ENCODE assay signal across 10 mouse cellular contexts in the genomic region with DNA sequence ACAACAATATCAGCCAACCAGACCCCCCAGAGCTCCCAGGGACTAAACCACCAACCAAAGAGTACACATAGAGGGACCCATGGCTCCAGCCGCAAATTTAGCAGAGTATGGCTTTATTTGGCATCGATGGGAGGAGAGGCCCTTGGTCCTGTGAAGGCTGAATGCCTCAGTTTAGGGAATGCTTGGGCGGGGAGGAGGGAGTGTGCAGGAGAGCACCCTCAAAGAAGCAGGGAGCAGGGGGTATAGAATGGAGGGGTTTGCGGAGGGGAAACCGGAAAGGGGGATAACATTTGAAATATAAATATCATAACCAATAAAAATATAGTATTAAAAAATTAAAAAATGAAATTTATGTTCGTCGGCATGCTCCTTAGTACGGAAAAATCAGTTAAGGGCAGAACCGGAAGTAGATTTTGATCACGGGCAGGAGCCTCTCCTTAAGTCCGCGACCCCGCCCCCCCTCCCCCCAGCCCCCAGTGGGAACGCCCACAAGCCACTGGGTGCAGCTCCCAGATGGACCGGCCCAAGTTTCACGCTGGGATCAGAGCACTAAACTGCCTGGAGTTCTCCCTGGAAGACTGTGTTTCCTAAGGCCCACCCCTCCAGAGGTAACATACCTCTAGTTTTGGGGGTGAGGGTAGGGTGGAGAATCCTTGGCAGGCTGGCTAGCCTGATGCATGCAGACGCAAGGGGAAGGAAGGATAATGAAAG. TPM values are rescaled to one million over a fixed set of nuclear protein-coding genes. Genes with fewer than 3 reads are reported as not detected.
DNase-seq lines count a peak whose midpoint lies in the region; ATAC-seq and TF ChIP-seq lines count a peak whose summit lies in the region.
"Had no signal": no experiment of that assay in that cellular context is flagged by ENCODE, and none has a peak within 500 bp of the region (broad histone marks: within the 10 kb centered on the region; RNA-seq: fewer than 3 reads in every experiment).

No protein-coding gene starts in this region.

- WGBS in lung, embryonic 14.5 days, result 3% methylated on average over 17 of the region's 17 CpGs
- WGBS in hindbrain, embryonic 10.5 days, result 13% methylated on average over 17 of the region's 17 CpGs
- WGBS in liver, embryonic 15.5 days (ENCODE audit: insufficient replicate concordance), result 10% methylated on average over 17 of the region's 17 CpGs
- WGBS in stomach, embryonic 15.5 days, result 7% methylated on average over 16 of the region's 17 CpGs

- H3K4me2 ChIP-seq in lung, embryonic 14.5 days, result peak overlapping the region; percentile 63
- peak overlapping the region; percentile 37 for H3K4me2 ChIP-seq in liver, embryonic 15.5 days
- H3K4me2 ChIP-seq in stomach, embryonic 15.5 days, result peak overlapping the region; percentile 59

- H3K36me3 ChIP-seq in lung, embryonic 14.5 days (ENCODE audit: insufficient read depth), result no peaks in the 10 kb centered on the region
- no peaks in the 10 kb centered on the region for H3K36me3 ChIP-seq in hindbrain, embryonic 10.5 days
- no peaks in the 10 kb centered on the region for H3K36me3 ChIP-seq in liver, embryonic 15.5 days (replicated peaks)
- no peaks in the 10 kb centered on the region for H3K36me3 ChIP-seq in stomach, embryonic 15.5 days

- DNase-seq in lung, embryonic 14.5 days, result peak; percentile 62
- no peak for DNase-seq in lung, postnatal 4 days
- peak; percentile 17 for DNase-seq in hindbrain, embryonic 10.5 days (ENCODE audit: low spot score)
- DNase-seq in left cerebral cortex, adult 2 months (ENCODE audit: extremely low spot score in 1 of 2, low spot score in 2 of 2), result no peak
- DNase-seq in right cerebral cortex, adult 2 months (ENCODE audit: low spot score in 2 of 2), result no peak

- no peak for TF ChIP-seq CTCF in lung, embryonic 14.5 days (IDR thresholded peaks at IDR 0.05; ENCODE audit: low read depth)
- TF ChIP-seq CTCF in left cerebral cortex, adult 2 months (IDR thresholded peaks at IDR 0.05), result no peak

- no peaks in the 10 kb centered on the region for H3K9me3 ChIP-seq in lung, embryonic 14.5 days (ENCODE audit: low read depth, low read length)
- H3K9me3 ChIP-seq in hindbrain, embryonic 10.5 days, result no peaks in the 10 kb centered on the region
- no peaks in the 10 kb centered on the region for H3K9me3 ChIP-seq in liver, embryonic 15.5 days (replicated peaks)
- H3K9me3 ChIP-seq in stomach, embryonic 15.5 days, result no peaks in the 10 kb centered on the region

- intact Hi-C loops in left cerebral cortex, adult 2 months (cut with DNase I), result no loop called here

- peak overlapping the region; percentile 35 for H3K4me3 ChIP-seq in lung, embryonic 14.5 days (ENCODE audit: low read depth, low read length)
- peak overlapping the region; percentile 44 for H3K4me3 ChIP-seq in hindbrain, embryonic 10.5 days
- H3K4me3 ChIP-seq in liver, embryonic 15.5 days (replicated peaks), result no peak overlapping the region
- peak overlapping the region; percentile 30 for H3K4me3 ChIP-seq in stomach, embryonic 15.5 days (replicated peaks)
- H3K4me3 ChIP-seq in left cerebral cortex, adult 2 months, result no peak overlapping the region
- H3K4me3 ChIP-seq: erythroblast, embryonic 14.5 days had no signal

- no peak overlapping the region for H3K27ac ChIP-seq in lung, embryonic 14.5 days (ENCODE audit: low read depth)
- H3K27ac ChIP-seq in hindbrain, embryonic 10.5 days, result peak overlapping the region; percentile 70; the same call in 1 of the 2 replicates
- H3K27ac ChIP-seq in liver, embryonic 15.5 days (replicated peaks), result no peak overlapping the region
- H3K27ac ChIP-seq in stomach, embryonic 15.5 days, result no peak overlapping the region
- no peak overlapping the region for H3K27ac ChIP-seq in left cerebral cortex, adult 2 months

- peak overlapping the region; percentile 32 for H3K9ac ChIP-seq in lung, embryonic 14.5 days
- H3K9ac ChIP-seq in liver, embryonic 15.5 days, result no peak overlapping the region
- no peak overlapping the region for H3K9ac ChIP-seq in stomach, embryonic 15.5 days

- ATAC-seq in lung, embryonic 14.5 days (ENCODE audit: insufficient read depth), result peak; percentile 82
- ATAC-seq in liver, embryonic 15.5 days (ENCODE audit: insufficient read depth), result no peak
- no peak for ATAC-seq in stomach, embryonic 15.5 days (ENCODE audit: insufficient read depth, low FRiP score, low read depth)
- ATAC-seq in inflammation-experienced regulatory T-cells, adult 6 months, result no peak
- ATAC-seq: Patski had no signal

- H3K27me3 ChIP-seq in lung, embryonic 14.5 days (ENCODE audit: insufficient read depth, low read length), result no peaks in the 10 kb centered on the region
- H3K27me3 ChIP-seq in hindbrain, embryonic 10.5 days (ENCODE audit: insufficient read depth, poor library complexity, severe bottlenecking), result peaks cover 5% of the 10 kb centered on the region; the same call in 1 of the 2 replicates
- H3K27me3 ChIP-seq in liver, embryonic 15.5 days, result 0 out of 2 replicates have a peak, but pooled peaks cover 4% of the 10 kb centered on the region
- no peaks in the 10 kb centered on the region for H3K27me3 ChIP-seq in stomach, embryonic 15.5 days (replicated peaks)
- H3K27me3 ChIP-seq: Patski had no signal

- no peaks in the 10 kb centered on the region for H3K4me1 ChIP-seq in lung, embryonic 14.5 days (ENCODE audit: insufficient read depth)
- peaks cover 5% of the 10 kb centered on the region for H3K4me1 ChIP-seq in hindbrain, embryonic 10.5 days (replicated peaks)
- no peaks in the 10 kb centered on the region for H3K4me1 ChIP-seq in liver, embryonic 15.5 days (replicated peaks)
- H3K4me1 ChIP-seq in stomach, embryonic 15.5 days, result no peaks in the 10 kb centered on the region

RNA-seq across cellular contexts. Expression of gene Zfp60, which starts 34.1 kb away (rescaled TPM):
- 37.5 and 39.3 TPM in 2 replicates for polyA plus RNA-seq in lung, embryonic 14.5 days (2014; fragmentation: Nextera tagmentation; extraction: Ambion mirVana)
- 55.2 and 62.2 TPM in 2 replicates for polyA plus RNA-seq in hindbrain, embryonic 10.5 days (2016; fragmentation: Nextera tagmentation; extraction: Ambion mirVana)
- polyA plus RNA-seq in liver, embryonic 15.5 days (2015; fragmentation: Nextera tagmentation; extraction: Ambion mirVana), result 4.8 and 5.0 TPM in 2 replicates
- 27.1 and 30.8 TPM in 2 replicates for polyA plus RNA-seq in stomach, embryonic 15.5 days (2015; fragmentation: Nextera tagmentation; extraction: Ambion mirVana)
- polyA plus RNA-seq in inflammation-experienced regulatory T-cells, adult 6 months (2017; shearing (Covaris generic)), result 10 to 100 TPM in 1 of 3 experiments, 1 to 10 TPM in 2; 7.2 to 12.6 (median 8.5) TPM
- total RNA-seq in left cerebral cortex, adult 2 months (2021), result 10 to 100 TPM; 31.9 to 35.0 TPM

RNA-seq across cellular contexts. Expression of gene Zfp626, which starts 41.7 kb away (rescaled TPM):
- polyA plus RNA-seq in lung, embryonic 14.5 days (2014; fragmentation: Nextera tagmentation; extraction: Ambion mirVana), result 1.9 and 2.1 TPM in 2 replicates
- polyA plus RNA-seq in hindbrain, embryonic 10.5 days (2016; fragmentation: Nextera tagmentation; extraction: Ambion mirVana), result 1.9 and 2.0 TPM in 2 replicates
- polyA plus RNA-seq in liver, embryonic 15.5 days (2015; fragmentation: Nextera tagmentation; extraction: Ambion mirVana), result 0.55 and 0.63 TPM in 2 replicates
- polyA plus RNA-seq in stomach, embryonic 15.5 days (2015; fragmentation: Nextera tagmentation; extraction: Ambion mirVana), result 2.0 and 2.1 TPM in 2 replicates
- 1 to 10 TPM; 6.0 to 9.0 (median 6.5) TPM for polyA plus RNA-seq in inflammation-experienced regulatory T-cells, adult 6 months (2017; shearing (Covaris generic))
- total RNA-seq in left cerebral cortex, adult 2 months (2021), result 1 to 10 TPM; 9.1 to 9.3 TPM

Comparison
In these comparisons a context has a peak if more than half of its experiments do, and no peak if none do; other contexts are left out.
1. DNase-seq: peak in lung, embryonic 14.5 days (single experiment) and hindbrain, embryonic 10.5 days (single experiment); none in lung, postnatal 4 days (0 of 2), left cerebral cortex, adult 2 months (0 of 2) and right cerebral cortex, adult 2 months (0 of 2).
2. H3K4me3 ChIP-seq: peak in lung, embryonic 14.5 days (single experiment), hindbrain, embryonic 10.5 days (single experiment) and stomach, embryonic 15.5 days (single experiment); none in liver, embryonic 15.5 days (single experiment) and left cerebral cortex, adult 2 months (single experiment).
3. Peak in every context shown above with its lines, with median percentiles within 50 percentile points of each other: H3K4me2 ChIP-seq.